15 mouse cellular contexts compared by ENCODE assay signal in the genomic region with DNA sequence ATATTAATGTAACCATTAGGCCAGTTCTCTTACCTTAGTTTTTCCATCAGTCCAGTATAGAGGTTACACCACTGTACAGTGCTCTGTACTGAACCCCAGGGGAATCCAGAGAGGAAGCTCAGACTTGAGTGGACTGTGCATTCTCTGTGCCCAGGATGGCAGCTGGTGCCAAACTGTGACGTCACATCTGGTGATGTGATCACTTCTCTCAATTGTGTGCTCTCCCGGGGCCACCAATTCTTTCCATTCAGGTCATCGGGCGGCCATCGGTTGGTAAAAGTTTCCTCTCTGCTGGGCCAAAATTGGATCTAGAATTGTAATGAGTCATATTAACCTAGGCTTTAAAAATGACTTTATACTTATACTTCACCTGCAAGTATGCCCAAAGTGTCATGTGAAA. TPM values are rescaled to one million over a fixed set of nuclear protein-coding genes. Genes with fewer than 3 reads are reported as not detected.
DNase-seq lines count a peak whose midpoint lies in the region; ATAC-seq and TF ChIP-seq lines count a peak whose summit lies in the region.
"Had no signal": no experiment of that assay in that cellular context is flagged by ENCODE, and none has a peak within 500 bp of the region (broad histone marks: within the 10 kb centered on the region; RNA-seq: fewer than 3 reads in every experiment).

No protein-coding gene starts in this region.

- no peak overlapping the region for H3K9ac ChIP-seq in heart, embryonic 11.5 days (ENCODE audit: low read depth, low read length)
- H3K9ac ChIP-seq: hindbrain, embryonic 13.5 days; liver, embryonic 15.5 days; neural tube, embryonic 13.5 days had no signal

- H3K27ac ChIP-seq in heart, embryonic 11.5 days (ENCODE audit: low read depth, low read length) = no peak overlapping the region
- H3K27ac ChIP-seq in forebrain, embryonic 10.5 days = no peak overlapping the region
- H3K27ac ChIP-seq: hindbrain, embryonic 13.5 days; liver, embryonic 15.5 days; neural tube, embryonic 13.5 days; stomach, postnatal 0 days had no signal

- no peaks in the 10 kb centered on the region for H3K36me3 ChIP-seq in heart, embryonic 11.5 days (ENCODE audit: control insufficient read depth, insufficient read depth, low read length)
- no peaks in the 10 kb centered on the region for H3K36me3 ChIP-seq in forebrain, embryonic 10.5 days (replicated peaks)
- H3K36me3 ChIP-seq: hindbrain, embryonic 13.5 days; liver, embryonic 15.5 days; neural tube, embryonic 13.5 days had no signal

- H3K27me3 ChIP-seq in heart, embryonic 11.5 days (ENCODE audit: control insufficient read depth, insufficient read depth, low read length) = no peaks in the 10 kb centered on the region
- H3K27me3 ChIP-seq in forebrain, embryonic 10.5 days (ENCODE audit: poor library complexity, severe bottlenecking) = no peaks in the 10 kb centered on the region
- H3K27me3 ChIP-seq: hindbrain, embryonic 13.5 days; liver, embryonic 15.5 days; neural tube, embryonic 13.5 days; Patski had no signal

- no peak overlapping the region for H3K4me3 ChIP-seq in heart, embryonic 11.5 days (ENCODE audit: low read depth, low read length)
- no peak overlapping the region for H3K4me3 ChIP-seq in lung, adult 2 months (replicated peaks; ENCODE audit: extremely low read depth, low read depth, low read length)
- H3K4me3 ChIP-seq in forebrain, embryonic 10.5 days = no peak overlapping the region
- H3K4me3 ChIP-seq: hindbrain, embryonic 13.5 days; liver, embryonic 15.5 days; neural tube, embryonic 13.5 days had no signal

- 74% methylated on average over 5 of the region's 5 CpGs for WGBS in heart, embryonic 11.5 days (ENCODE audit: insufficient replicate concordance)
- WGBS in lung, adult 2 months = 60% methylated on average over 5 of the region's 5 CpGs
- 91% methylated on average over 5 of the region's 5 CpGs for WGBS in forebrain, embryonic 10.5 days

- H3K9me3 ChIP-seq in heart, embryonic 11.5 days (replicated peaks; ENCODE audit: control insufficient read depth, low read length) = no peaks in the 10 kb centered on the region
- H3K9me3 ChIP-seq in forebrain, embryonic 10.5 days = peaks cover 4% of the 10 kb centered on the region; the same call in 1 of the 2 replicates
- H3K9me3 ChIP-seq: hindbrain, embryonic 13.5 days; liver, embryonic 15.5 days had no signal

- H3K4me1 ChIP-seq in heart, embryonic 11.5 days (ENCODE audit: control insufficient read depth, insufficient read depth, low read length) = no peaks in the 10 kb centered on the region
- peaks cover 4% of the 10 kb centered on the region for H3K4me1 ChIP-seq in lung, adult 2 months (ENCODE audit: control insufficient read depth, insufficient read depth, low read length)
- no peaks in the 10 kb centered on the region for H3K4me1 ChIP-seq in forebrain, embryonic 10.5 days
- H3K4me1 ChIP-seq: hindbrain, embryonic 13.5 days; liver, embryonic 15.5 days; neural tube, embryonic 13.5 days had no signal

- intact Hi-C loops in heart, postnatal 36 days (cut with DNase I) = no loop called here

- DNase-seq in heart, adult 11 months = peak; percentile 91
- DNase-seq in lung, adult 18-20 months = peak; percentile 37 to 46
- no peak for DNase-seq in lung, adult 2 months
- DNase-seq in heart, postnatal 36 days = peak; percentile 4 to 11
- DNase-seq in forebrain, embryonic 10.5 days (ENCODE audit: extremely low spot score, low spot score) = no peak
- no peak for DNase-seq in cerebellum, adult 11-12 months
- DNase-seq: cerebellum, adult 9-11 months had no signal

- no peak overlapping the region for H3K4me2 ChIP-seq in heart, embryonic 11.5 days
- H3K4me2 ChIP-seq: hindbrain, embryonic 13.5 days; liver, embryonic 15.5 days; neural tube, embryonic 13.5 days had no signal

- no peak for ATAC-seq in heart, embryonic 11.5 days (replicated peaks; ENCODE audit: insufficient number of reproducible peaks, low FRiP score, low TSS enrichment)
- ATAC-seq: CD4-positive, CD25-positive, alpha-beta regulatory T cell, adult 4 months; intestine, embryonic 16.5 days; Patski had no signal

- TF ChIP-seq POLR2A in lung, adult 2 months (IDR thresholded peaks at IDR 0.05; ENCODE audit: borderline replicate concordance, extremely low read depth, low read depth, low read length) = no peak

- TF ChIP-seq CTCF in lung, adult 2 months (IDR thresholded peaks at IDR 0.05; ENCODE audit: insufficient read depth, low read length) = no peak

RNA-seq across cellular contexts. Expression of a gene that starts 19.9 kb away (rescaled TPM):
- 18.6 and 22.4 TPM in 2 replicates for polyA plus RNA-seq in heart, embryonic 11.5 days (2014; fragmentation: Nextera tagmentation; extraction: Ambion mirVana)
- polyA plus RNA-seq in lung, adult 2 months (2012; rRNA removed) = 19.5 and 22.9 TPM in 2 replicates
- total RNA-seq in heart, postnatal 36 days (2021) = 10 to 100 TPM; 26.0 to 26.2 TPM
- polyA plus RNA-seq in forebrain, embryonic 10.5 days (2016; fragmentation: Nextera tagmentation; extraction: Ambion mirVana) = 24.9 and 26.7 TPM in 2 replicates

Comparison
In these comparisons a context has a peak if more than half of its experiments do, and no peak if none do; other contexts are left out.
1. DNase-seq: peak in heart, adult 11 months (single experiment), lung, adult 18-20 months (2 of 2) and heart, postnatal 36 days (2 of 2); none in lung, adult 2 months (single experiment), forebrain, embryonic 10.5 days (single experiment) and cerebellum, adult 11-12 months (single experiment).